Mouse (Mus musculus) layer of hippocampus, adult 8-10 months (tissue): ENCODE results near the gene Kcnma1. TPM values are rescaled to one million over a fixed set of nuclear protein-coding genes. Genes with fewer than 3 reads are reported as not detected.

ENCODE experiments used
- DNase-seq, 2 experiments: peaks; one replicate each; pipeline ENCODE4 v3.0.0; 2022; ENCODE audit warnings: low spot score in 2 of 2
- total RNA-seq, 4 experiments: library from RNA; stranded (reverse); gene quantifications; 2 replicates each; pipeline ENCODE4 v1.2.4; 2022

Kcnma1 gene
- total RNA-seq, result 100 to 1,000 TPM; 137 to 161 (median 145) TPM

GRCm38 (mm10) chr14:24014391-24014790, at the start of gene Kcnma1:
TSS of gene Kcnma1 (minus strand) at chr14:24014491.
- no peak for DNase-seq

- peak in 1 of 2 experiments; percentile 35 for DNase-seq
Observed at GRCm38 (mm10) chr14:24059747-24060146, 45.5 kb upstream of the Kcnma1 start.

- DNase-seq, result no peak
Observed at GRCm38 (mm10) chr14:24059287-24059686, 45.0 kb upstream of the Kcnma1 start.

GRCm38 (mm10) chr14:24051821-24052220, 37.5 kb upstream of the Kcnma1 start:
- DNase-seq, result no peak

- DNase-seq, result no peak
Observed at GRCm38 (mm10) chr14:24036609-24037008, 22.3 kb upstream of the Kcnma1 start.

- no peak for DNase-seq
Observed at GRCm38 (mm10) chr14:24036208-24036535, 21.9 kb upstream of the Kcnma1 start.

GRCm38 (mm10) chr14:24035486-24036207, 21.4 kb upstream of the Kcnma1 start:
- no peak for DNase-seq

GRCm38 (mm10) chr14:24032876-24033389, 18.6 kb upstream of the Kcnma1 start:
- no peak for DNase-seq

- DNase-seq, result no peak
Observed at GRCm38 (mm10) chr14:24032201-24032600, 17.9 kb upstream of the Kcnma1 start.

- no peak for DNase-seq
Observed at GRCm38 (mm10) chr14:24020718-24021117, 6.4 kb upstream of the Kcnma1 start.

GRCm38 (mm10) chr14:24009978-24010377, 4.3 kb downstream of the Kcnma1 start:
- no peak for DNase-seq

GRCm38 (mm10) chr14:24008252-24008651, 6.0 kb downstream of the Kcnma1 start:
- peak; percentile 69 to 85 for DNase-seq

- DNase-seq, result no peak
Observed at GRCm38 (mm10) chr14:24006276-24006675, 8.0 kb downstream of the Kcnma1 start.

- DNase-seq, result peak; percentile 56 to 59
Observed at GRCm38 (mm10) chr14:24004471-24005271, 9.6 kb downstream of the Kcnma1 start.

GRCm38 (mm10) chr14:24003450-24004381, 10.6 kb downstream of the Kcnma1 start:
- peak; percentile 56 to 67 for DNase-seq

GRCm38 (mm10) chr14:24002647-24003046, 11.6 kb downstream of the Kcnma1 start:
- DNase-seq, result no peak

GRCm38 (mm10) chr14:23997912-23998311, 16.4 kb downstream of the Kcnma1 start:
- DNase-seq, result no peak

GRCm38 (mm10) chr14:23995831-23996230, 18.5 kb downstream of the Kcnma1 start:
- DNase-seq, result no peak

- DNase-seq, result no peak
Observed at GRCm38 (mm10) chr14:23990871-23991270, 23.4 kb downstream of the Kcnma1 start.

GRCm38 (mm10) chr14:23989696-23990095, 24.6 kb downstream of the Kcnma1 start:
- no peak for DNase-seq

- peak; percentile 56 to 58 for DNase-seq
Observed at GRCm38 (mm10) chr14:23982205-23982604, 32.1 kb downstream of the Kcnma1 start.
